Mouse (Mus musculus): Measurements from ENCODE around the gene BC051019. TPM values are rescaled to one million over a fixed set of nuclear protein-coding genes. Genes with fewer than 3 reads are reported as not detected.

Gene BC051019
- 0.37 and 0.47 TPM in 2 replicates for polyA plus RNA-seq (2014; fragmentation: Nextera tagmentation; extraction: Ambion mirVana)

DNA sequence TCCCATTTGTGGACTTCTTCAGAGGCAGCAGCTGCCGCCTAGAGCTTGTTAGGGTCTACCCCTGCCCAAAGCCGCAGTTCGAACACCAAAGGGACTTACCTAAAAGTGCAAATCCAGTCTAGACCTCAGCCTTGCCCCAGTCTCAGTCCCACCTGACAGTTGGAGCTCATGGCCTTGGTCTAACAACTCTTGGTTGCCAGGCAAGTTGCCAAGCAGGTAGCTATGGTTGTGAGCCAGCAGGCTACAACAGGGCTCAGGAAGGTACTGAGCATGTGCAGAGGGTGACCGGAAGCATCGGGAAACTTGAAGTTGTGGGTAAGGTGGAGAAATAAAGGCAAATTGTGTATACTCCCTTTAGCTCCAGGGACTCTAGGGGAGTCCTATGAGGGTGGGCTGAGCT lies at the start of gene BC051019:
TSS of gene BC051019 (minus strand) at position 154 of the 400 bp plus-strand sequence.
- Histone ChIP-seq H3K27me3 (ENCODE audit: control insufficient read depth, insufficient read depth, low read length) (no peaks in the 10 kb centered on the region), H3K9me3 (ENCODE audit: control insufficient read depth, low read length) (no peaks in the 10 kb centered on the region), H3K4me2 (replicated peaks; ENCODE audit: low read depth, low read length) (no peak within 1 kb of the TSS), H3K4me1 (replicated peaks; ENCODE audit: control insufficient read depth, insufficient read depth, low read length) (no peaks in the 10 kb centered on the region), H3K9ac (ENCODE audit: low read depth, low read length) (no peak within 1 kb of the TSS), H3K4me3 (ENCODE audit: low read depth, low read length) (no peak within 1 kb of the TSS), H3K27ac (ENCODE audit: low read depth, low read length) (no peak within 1 kb of the TSS), H3K36me3 (ENCODE audit: control insufficient read depth, insufficient read depth, low read length) (no peaks in the 10 kb centered on the region)
- ATAC-seq (ENCODE audit: low FRiP score): no peak
- no peak for DNase-seq (ENCODE audit: low spot score)
- WGBS: 92% methylated on average over 5 of the region's 5 CpGs

DNA sequence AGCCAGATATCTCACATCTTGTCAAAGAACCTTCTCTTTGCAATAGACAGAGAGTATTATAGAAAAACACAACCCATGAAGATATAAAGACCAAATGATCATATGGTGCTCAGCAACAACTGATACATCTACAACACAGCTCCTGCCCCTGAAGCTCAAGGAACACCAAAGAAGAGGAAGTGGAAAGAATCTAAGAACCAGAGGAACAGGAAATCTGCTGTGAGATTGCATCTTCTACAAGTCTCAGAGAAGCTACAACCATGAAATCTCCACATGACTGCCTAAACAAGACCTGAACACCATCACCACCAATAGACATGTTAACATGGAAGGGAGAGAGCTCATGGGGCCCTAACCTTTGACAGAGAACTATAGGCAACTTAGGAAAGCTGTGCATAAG lies 48.6 kb upstream of the BC051019 start:
- Histone ChIP-seq H3K9me3 (ENCODE audit: control insufficient read depth, low read length) (no peaks in the 10 kb centered on the region), H3K4me3 (ENCODE audit: low read depth, low read length) (no peak overlapping the region), H3K36me3 (ENCODE audit: control insufficient read depth, insufficient read depth, low read length) (no peaks in the 10 kb centered on the region), H3K27ac (ENCODE audit: low read depth, low read length) (no peak overlapping the region), H3K4me2 (replicated peaks; ENCODE audit: low read depth, low read length) (no peak overlapping the region), H3K4me1 (replicated peaks; ENCODE audit: control insufficient read depth, insufficient read depth, low read length) (no peaks in the 10 kb centered on the region), H3K9ac (ENCODE audit: low read depth, low read length) (no peak overlapping the region), H3K27me3 (ENCODE audit: control insufficient read depth, insufficient read depth, low read length) (no peaks in the 10 kb centered on the region)
- no peak for ATAC-seq (ENCODE audit: low FRiP score)
- no peak for DNase-seq (ENCODE audit: low spot score)

DNA sequence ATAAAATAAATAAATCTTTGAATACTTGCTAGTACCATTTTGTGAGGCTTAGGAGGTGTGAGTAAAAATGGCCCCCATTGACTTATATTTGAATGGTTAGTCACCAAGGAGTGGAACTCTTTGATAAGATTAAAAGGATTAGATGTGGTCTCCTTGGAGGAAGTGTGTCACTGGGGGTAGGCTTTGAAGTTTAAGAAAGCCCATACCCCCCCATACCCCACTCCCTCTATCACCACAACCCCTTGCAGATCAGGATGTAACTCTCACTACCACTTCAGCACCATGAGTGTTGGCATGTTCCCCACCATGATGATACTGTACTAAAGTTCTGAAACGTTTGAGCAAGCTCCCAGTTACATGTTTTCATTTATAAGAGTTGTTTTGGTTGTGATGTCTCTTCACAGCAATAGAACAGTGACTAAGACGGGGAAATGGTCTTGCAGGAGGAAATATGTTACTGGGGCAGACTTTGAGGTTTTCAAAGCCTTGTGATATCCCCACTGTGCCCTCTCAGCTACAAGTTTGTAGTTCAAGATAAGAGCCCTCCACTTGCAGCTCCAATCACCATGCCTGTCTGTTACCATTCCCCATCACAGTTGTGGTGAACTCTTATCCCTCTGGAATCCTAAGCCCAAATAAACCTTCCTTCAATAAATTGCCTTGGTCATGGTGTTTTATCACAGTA lies 45.2 kb upstream of the BC051019 start:
- DNase-seq (ENCODE audit: low spot score): no peak

DNA sequence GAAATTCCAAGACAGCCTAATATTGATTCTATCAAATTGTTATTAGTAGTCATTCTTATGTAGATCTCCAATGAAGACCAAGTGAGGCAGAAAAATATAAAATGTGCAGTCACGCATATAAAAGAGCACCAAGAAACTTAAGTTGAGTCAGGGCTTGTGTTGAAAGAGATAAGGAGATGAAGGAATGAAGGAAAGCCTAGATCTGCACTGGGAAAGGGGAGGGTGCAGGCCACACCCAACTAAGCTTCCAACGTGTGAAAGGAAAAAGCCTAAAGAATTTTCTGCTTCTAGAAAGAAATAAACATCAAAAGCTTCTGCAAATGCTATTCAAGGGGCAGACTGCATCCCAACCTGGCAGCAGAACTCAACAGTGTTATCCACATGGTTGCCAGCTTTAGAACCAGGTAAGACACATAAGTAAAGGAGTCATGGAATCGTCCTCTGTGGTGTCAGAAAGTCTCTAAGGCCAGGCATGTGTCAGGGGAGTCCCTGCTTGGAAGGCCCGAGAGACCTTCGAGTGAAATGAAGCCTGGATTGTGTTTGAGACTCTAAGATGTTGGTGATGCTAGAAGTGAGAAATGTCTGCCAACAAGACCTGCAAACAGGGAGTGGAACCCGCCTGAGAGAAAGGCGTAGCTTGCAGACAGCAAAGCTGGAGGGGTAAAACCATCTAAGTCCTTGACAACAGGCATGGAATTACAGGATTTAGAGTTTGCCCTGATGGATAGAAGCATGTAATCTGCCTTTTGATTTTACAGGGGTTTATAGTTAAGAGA lies 44.1 kb upstream of the BC051019 start:
- no peaks in the 10 kb centered on the region for H3K9me3 ChIP-seq (ENCODE audit: control insufficient read depth, low read length)
- ATAC-seq (ENCODE audit: low FRiP score) (no peak), DNase-seq (ENCODE audit: low spot score) (no peak)
- H3K4me2 ChIP-seq (replicated peaks; ENCODE audit: low read depth, low read length): no peak overlapping the region
- H3K27me3 ChIP-seq (ENCODE audit: control insufficient read depth, insufficient read depth, low read length): no peaks in the 10 kb centered on the region
- H3K9ac ChIP-seq (ENCODE audit: low read depth, low read length): no peak overlapping the region
- 81% methylated on average over 7 of the region's 7 CpGs for WGBS
- H3K27ac ChIP-seq (ENCODE audit: low read depth, low read length): no peak overlapping the region
- H3K4me1 ChIP-seq (replicated peaks; ENCODE audit: control insufficient read depth, insufficient read depth, low read length): no peaks in the 10 kb centered on the region
- no peaks in the 10 kb centered on the region for H3K36me3 ChIP-seq (ENCODE audit: control insufficient read depth, insufficient read depth, low read length)
- no peak overlapping the region for H3K4me3 ChIP-seq (ENCODE audit: low read depth, low read length)

More for the DNA sequence above, 45.2 kb upstream of the BC051019 start:
- no peaks in the 10 kb centered on the region for H3K36me3 ChIP-seq (ENCODE audit: control insufficient read depth, insufficient read depth, low read length)
- H3K4me3 ChIP-seq (ENCODE audit: low read depth, low read length): no peak overlapping the region
- WGBS: 66% methylated on average over 2 of the region's 2 CpGs
- no peaks in the 10 kb centered on the region for H3K4me1 ChIP-seq (replicated peaks; ENCODE audit: control insufficient read depth, insufficient read depth, low read length)
- ATAC-seq (ENCODE audit: low FRiP score): no peak
- no peak overlapping the region for H3K27ac ChIP-seq (ENCODE audit: low read depth, low read length)
- H3K9me3 ChIP-seq (ENCODE audit: control insufficient read depth, low read length): no peaks in the 10 kb centered on the region
- no peaks in the 10 kb centered on the region for H3K27me3 ChIP-seq (ENCODE audit: control insufficient read depth, insufficient read depth, low read length)
- H3K9ac ChIP-seq (ENCODE audit: low read depth, low read length): no peak overlapping the region
- no peak overlapping the region for H3K4me2 ChIP-seq (replicated peaks; ENCODE audit: low read depth, low read length)

DNA sequence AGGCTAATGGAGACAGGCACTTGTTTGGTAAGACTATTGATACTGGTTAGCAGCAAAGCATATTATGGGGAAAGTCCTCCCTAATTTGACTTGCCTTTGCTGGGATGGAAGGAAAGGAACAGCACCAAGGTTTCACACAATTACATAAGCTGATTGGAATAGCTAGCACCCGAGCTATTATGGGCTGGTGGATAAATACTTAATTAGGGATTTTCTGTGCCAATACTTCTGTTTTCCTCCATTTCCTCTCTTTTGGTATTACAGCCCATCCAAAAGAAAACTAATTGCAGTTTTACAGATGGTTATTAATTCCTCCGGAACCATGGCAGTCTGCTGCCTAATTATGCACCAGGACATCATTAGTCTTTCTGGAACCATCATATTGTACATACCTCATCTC lies 40.4 kb upstream of the BC051019 start:
- no peak for ATAC-seq (ENCODE audit: low FRiP score)

DNA sequence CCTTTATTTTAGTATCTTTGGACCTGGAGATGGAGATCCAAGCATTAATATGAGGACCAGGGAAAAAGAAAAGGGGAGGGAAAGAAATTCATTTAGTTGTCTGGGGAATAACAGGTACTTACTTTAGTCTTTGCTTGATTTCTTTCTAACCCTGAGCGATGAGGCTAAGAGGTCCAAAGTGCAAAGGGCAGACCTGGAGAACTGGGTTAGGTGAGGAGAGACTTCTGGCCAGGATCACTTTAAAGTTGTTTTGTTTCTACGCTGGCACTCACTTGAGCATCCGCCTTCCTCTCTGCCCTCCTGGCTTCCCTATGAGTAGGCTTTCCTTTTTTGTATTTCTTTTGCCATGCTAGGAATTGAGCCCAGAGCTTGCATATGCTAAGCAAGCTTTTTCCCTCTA lies 32.6 kb upstream of the BC051019 start:
- H3K36me3 ChIP-seq (ENCODE audit: control insufficient read depth, insufficient read depth, low read length): no peaks in the 10 kb centered on the region
- H3K4me3 ChIP-seq (ENCODE audit: low read depth, low read length): no peak overlapping the region
- no peak overlapping the region for H3K27ac ChIP-seq (ENCODE audit: low read depth, low read length)
- H3K9me3 ChIP-seq (ENCODE audit: control insufficient read depth, low read length): no peaks in the 10 kb centered on the region
- H3K4me1 ChIP-seq (replicated peaks; ENCODE audit: control insufficient read depth, insufficient read depth, low read length): no peaks in the 10 kb centered on the region
- H3K27me3 ChIP-seq (ENCODE audit: control insufficient read depth, insufficient read depth, low read length): no peaks in the 10 kb centered on the region
- WGBS: 98% methylated on average over 3 of the region's 3 CpGs
- no peak overlapping the region for H3K9ac ChIP-seq (ENCODE audit: low read depth, low read length)
- ATAC-seq (ENCODE audit: low FRiP score): no peak
- DNase-seq (ENCODE audit: low spot score): no peak
- H3K4me2 ChIP-seq (replicated peaks; ENCODE audit: low read depth, low read length): no peak overlapping the region

More for the DNA sequence above, 40.4 kb upstream of the BC051019 start:
- no peak overlapping the region for H3K27ac ChIP-seq (ENCODE audit: low read depth, low read length)
- H3K9me3 ChIP-seq (ENCODE audit: control insufficient read depth, low read length): no peaks in the 10 kb centered on the region
- no peak overlapping the region for H3K9ac ChIP-seq (ENCODE audit: low read depth, low read length)
- no peaks in the 10 kb centered on the region for H3K27me3 ChIP-seq (ENCODE audit: control insufficient read depth, insufficient read depth, low read length)
- no peaks in the 10 kb centered on the region for H3K36me3 ChIP-seq (ENCODE audit: control insufficient read depth, insufficient read depth, low read length)
- no peak overlapping the region for H3K4me2 ChIP-seq (replicated peaks; ENCODE audit: low read depth, low read length)
- no peak for DNase-seq (ENCODE audit: low spot score)
- H3K4me1 ChIP-seq (replicated peaks; ENCODE audit: control insufficient read depth, insufficient read depth, low read length): no peaks in the 10 kb centered on the region
- 86% methylated on average over 2 of the region's 2 CpGs for WGBS
- no peak overlapping the region for H3K4me3 ChIP-seq (ENCODE audit: low read depth, low read length)

DNA sequence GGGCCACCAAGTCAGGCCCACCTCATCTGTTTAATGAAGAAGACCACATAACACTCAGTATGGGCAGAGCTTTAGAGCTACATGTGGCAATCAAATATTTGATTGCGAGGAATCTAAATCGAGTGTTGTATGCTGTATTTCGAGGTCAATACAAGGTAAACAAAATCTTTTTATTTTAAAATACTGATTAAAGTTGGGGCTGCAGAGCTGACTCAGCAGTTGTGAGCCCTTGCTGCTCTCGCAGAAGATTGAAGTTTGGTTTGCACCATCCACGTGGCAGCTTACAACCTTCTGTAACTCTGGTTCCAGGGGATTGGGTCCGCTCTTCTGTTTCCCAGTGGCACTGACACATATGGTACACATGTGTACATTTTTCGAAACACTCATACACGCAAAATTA lies 30.4 kb upstream of the BC051019 start:
- no peak for DNase-seq (ENCODE audit: low spot score)
- Histone ChIP-seq H3K27me3 (ENCODE audit: control insufficient read depth, insufficient read depth, low read length) (no peaks in the 10 kb centered on the region), H3K4me1 (replicated peaks; ENCODE audit: control insufficient read depth, insufficient read depth, low read length) (no peaks in the 10 kb centered on the region), H3K9me3 (ENCODE audit: control insufficient read depth, low read length) (no peaks in the 10 kb centered on the region), H3K27ac (ENCODE audit: low read depth, low read length) (no peak overlapping the region), H3K9ac (ENCODE audit: low read depth, low read length) (no peak overlapping the region), H3K36me3 (ENCODE audit: control insufficient read depth, insufficient read depth, low read length) (no peaks in the 10 kb centered on the region), H3K4me2 (replicated peaks; ENCODE audit: low read depth, low read length) (no peak overlapping the region), H3K4me3 (ENCODE audit: low read depth, low read length) (no peak overlapping the region)
- ATAC-seq (ENCODE audit: low FRiP score): no peak
- 89% methylated on average over 8 of the region's 8 CpGs for WGBS

DNA sequence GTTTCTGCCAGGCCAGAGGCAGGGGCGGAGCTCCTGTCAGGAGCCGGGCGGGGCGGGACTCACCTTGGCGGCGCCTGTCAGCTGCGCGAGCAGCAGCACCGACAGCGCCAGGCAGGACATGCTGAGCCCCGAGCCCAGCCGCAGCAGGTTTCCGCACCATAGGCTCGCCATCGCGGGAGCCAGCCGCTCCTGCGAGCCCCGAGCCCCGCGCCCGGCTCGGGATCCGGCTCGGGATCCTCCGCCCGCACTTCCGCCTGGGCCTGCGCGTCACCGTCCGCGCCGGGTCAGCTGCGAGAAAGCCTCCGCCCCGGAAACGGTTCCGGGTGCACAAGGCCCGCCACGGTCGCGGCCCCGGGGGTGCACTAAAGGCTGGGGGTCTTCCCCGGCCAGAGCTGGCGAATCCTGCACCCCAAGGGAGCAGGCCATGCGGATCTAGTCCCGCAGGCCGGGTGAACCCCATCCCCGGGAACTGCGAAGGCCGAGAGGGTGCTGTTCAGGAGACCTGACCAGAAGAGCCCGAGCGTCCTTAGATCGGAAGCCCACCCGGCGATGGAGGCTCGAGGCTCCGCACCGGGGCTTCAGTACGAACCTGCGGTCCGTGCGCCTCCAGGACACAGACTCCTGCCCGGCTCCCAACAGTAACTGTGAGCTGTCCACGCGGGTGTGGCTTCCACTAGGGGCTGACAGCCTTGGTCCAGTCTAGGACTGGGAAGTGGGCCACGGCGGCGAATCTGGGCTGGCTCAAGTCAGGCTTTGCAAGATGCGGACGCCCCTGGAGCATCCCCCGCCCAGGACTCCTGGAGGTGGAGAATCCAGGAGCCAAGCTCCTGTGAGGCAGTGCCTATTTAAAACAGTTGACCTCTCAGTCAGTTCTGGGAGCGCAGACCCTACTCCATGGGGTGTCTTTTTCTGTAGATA lies 28.6 kb upstream of the BC051019 start, which contains the start of gene Tmem9b:
TSS of gene Tmem9b (minus strand) at position 868 of the 918 bp plus-strand sequence.
- peak within 1 kb of the TSS; percentile 71 for H3K4me2 ChIP-seq (replicated peaks; ENCODE audit: low read depth, low read length)
- ATAC-seq (ENCODE audit: low FRiP score): peak; percentile 92
- peak within 1 kb of the TSS; percentile 76 for H3K4me3 ChIP-seq (ENCODE audit: low read depth, low read length)
- H3K36me3 ChIP-seq (ENCODE audit: control insufficient read depth, insufficient read depth, low read length): no peaks in the 10 kb centered on the region
- no peaks in the 10 kb centered on the region for H3K4me1 ChIP-seq (replicated peaks; ENCODE audit: control insufficient read depth, insufficient read depth, low read length)
- peak within 1 kb of the TSS; percentile 56 for H3K27ac ChIP-seq (ENCODE audit: low read depth, low read length)
- no peaks in the 10 kb centered on the region for H3K27me3 ChIP-seq (ENCODE audit: control insufficient read depth, insufficient read depth, low read length)
- no peaks in the 10 kb centered on the region for H3K9me3 ChIP-seq (ENCODE audit: control insufficient read depth, low read length)
- H3K9ac ChIP-seq (ENCODE audit: low read depth, low read length): peak within 1 kb of the TSS; percentile 95
- DNase-seq (ENCODE audit: low spot score): peak; percentile 87
- WGBS: under 1% methylated on average over 61 of the region's 74 CpGs

All from hindbrain, embryonic 11.5 days (tissue).